Mouse (Mus musculus) bone marrow macrophage, adult 2 months (primary cell): ENCODE data around the gene Gm20441.

Experiments used
- CTCF ChIP-seq: IDR thresholded peaks from 2 replicates; pipeline ENCODE4 v1.5.1; 2012; ENCODE audit warnings: low read depth, mild to moderate bottlenecking, low read length, moderate library complexity
- POLR2A ChIP-seq: IDR thresholded peaks from 2 replicates; pipeline ENCODE4 v1.6.1; 2012; ENCODE audit warnings: mild to moderate bottlenecking, low read depth, low read length, borderline replicate concordance

DNA sequence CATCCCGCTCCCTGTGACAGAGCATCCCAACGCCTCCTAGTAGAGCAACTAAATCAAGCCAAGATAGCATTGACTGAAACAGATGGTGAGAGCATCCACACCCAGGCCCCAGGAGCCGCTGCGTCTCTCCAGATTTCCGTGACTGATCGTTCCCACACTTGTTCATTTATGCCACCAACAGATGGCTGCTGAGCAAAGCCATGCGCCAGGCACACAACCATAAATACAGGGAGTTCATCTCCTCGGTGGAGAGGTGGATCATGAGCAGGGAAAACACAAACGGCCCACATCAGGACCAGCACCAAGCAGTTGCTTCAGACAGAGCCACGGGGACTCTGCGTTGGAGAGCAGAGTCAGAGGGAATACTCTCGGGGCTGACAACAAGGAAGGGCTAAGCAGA, 37.4 kb downstream of the Gm20441 start:
- no peak for TF ChIP-seq CTCF
- TF ChIP-seq POLR2A = no peak
